Mouse (Mus musculus): ENCODE results near the gene Ercc4.

DNA sequence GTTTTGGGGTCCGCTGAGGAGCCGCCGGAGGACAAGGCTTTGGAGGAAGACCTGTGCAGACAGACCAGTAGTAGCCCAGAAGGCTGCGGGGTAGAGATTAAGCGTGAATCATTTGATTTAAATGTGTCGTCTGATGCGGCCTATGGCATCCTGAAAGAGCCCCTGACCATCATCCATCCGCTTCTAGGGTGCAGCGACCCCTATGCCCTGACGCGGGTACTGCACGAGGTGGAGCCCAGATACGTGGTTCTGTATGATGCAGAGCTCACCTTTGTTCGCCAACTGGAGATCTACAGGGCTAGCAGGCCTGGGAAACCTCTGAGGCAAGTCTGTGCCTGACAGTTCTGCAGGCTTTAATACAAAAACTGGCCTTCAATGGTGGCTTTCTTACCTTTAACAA is 20.9 kb downstream of the Ercc4 start:
- TF ChIP-seq EP300 (IDR thresholded peaks at IDR 0.05; ENCODE audit: low read depth in 1 of 2, low read length in 2 of 2) (no peak), POLR2A (IDR thresholded peaks at IDR 0.05; ENCODE audit: control insufficient read depth in 1 of 2, insufficient read depth in 1 of 2, low read depth in 1 of 2, low read length in 2 of 2, poor library complexity in 1 of 2) (no peak), SIN3A (IDR thresholded peaks at IDR 0.05; ENCODE audit: low read length) (no peak), CTCF (IDR thresholded peaks at IDR 0.05 in 2 of 3, conservative IDR thresholded peaks at IDR 0.05 in 1 of 3; ENCODE audit: control insufficient read depth in 1 of 3, insufficient read depth in 1 of 3, low read depth in 2 of 3, low read length in 3 of 3, poor library complexity in 1 of 3, severe bottlenecking in 1 of 3) (peak; percentile 69 to 89 (median 86)), NELFE (IDR thresholded peaks at IDR 0.05; ENCODE audit: low read depth, low read length) (no peak), MEF2A (IDR thresholded peaks at IDR 0.05; ENCODE audit: extremely low read depth, insufficient replicate concordance, low read depth, low read length, poor library complexity, severe bottlenecking) (no peak)

Measured in MEL (cell line).